Mouse (Mus musculus): ENCODE measurements at regions not wholly inside any gene's neighbourhood (a gene's known extent, or its start where the extent isn't known, plus 50 kb on each side); places are given as distances from the start of the nearest gene placed in this dataset.

DNA sequence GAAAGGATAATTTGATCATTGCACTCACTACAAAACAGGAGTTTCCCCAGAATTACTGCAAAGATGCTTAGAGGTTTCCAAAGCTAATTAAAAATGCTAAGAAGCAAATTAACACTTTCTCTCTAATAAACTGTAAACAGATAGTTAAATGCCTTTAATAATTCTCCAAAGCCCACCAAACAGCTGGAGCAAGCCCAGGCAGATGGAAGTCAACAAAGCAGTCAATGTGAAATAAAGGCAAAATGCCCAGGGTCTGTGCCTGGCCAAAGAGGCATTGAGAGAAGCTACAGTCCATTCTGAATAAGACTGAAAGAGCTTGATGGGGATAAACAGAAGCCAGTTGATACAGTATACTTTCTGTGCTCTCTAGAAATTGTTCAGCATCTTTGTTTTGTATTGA lies 215.6 kb upstream of the Lrfn5 start:
- DNase-seq (ENCODE audit: low read depth, low spot score): no peak

DNA sequence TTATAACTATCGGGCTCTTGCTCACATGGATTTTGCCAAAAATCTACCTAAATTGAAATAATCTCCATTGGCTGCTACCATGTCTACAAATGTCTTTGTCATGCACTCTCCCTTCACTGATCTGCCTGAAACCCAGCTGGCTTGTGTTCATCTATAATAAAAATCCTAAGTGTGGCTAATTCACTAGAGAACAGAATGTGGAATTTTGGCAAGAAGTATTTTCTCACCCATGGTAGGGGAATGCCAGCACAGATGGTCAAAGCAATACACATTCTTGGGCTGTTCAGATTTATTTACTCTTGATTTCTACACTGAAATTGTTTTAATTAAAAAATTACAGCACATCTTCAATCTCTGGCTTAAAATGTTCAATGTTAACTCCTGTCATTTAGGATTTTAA lies 200.8 kb upstream of the Lrfn5 start:
- peak; percentile 55 for DNase-seq (ENCODE audit: low read depth, low spot score)

DNA sequence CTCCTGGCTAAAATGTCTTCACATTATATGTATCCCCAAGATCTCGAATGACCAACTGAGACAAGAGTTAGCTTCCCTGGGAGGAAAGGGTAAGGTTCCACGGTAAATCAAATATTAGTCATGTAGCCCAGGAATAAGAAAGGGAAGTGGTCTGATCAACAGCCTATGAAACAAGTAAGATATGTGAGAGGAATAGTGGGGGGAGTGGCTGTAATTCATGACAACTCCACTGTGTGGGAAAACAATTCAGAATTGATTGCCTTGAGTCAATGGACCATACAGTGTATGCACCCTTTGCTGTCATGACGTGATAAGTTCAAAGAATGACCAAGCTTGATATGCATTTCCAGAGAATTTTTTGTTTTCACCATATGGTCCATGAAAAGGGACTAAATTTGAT lies 190.8 kb upstream of the Lrfn5 start:
- no peak for DNase-seq (ENCODE audit: low read depth, low spot score)

Data from telencephalon, adult 2 months (tissue).